Mouse (Mus musculus): ENCODE measurements around the gene Cstf1. TPM values are rescaled to one million over a fixed set of nuclear protein-coding genes. Genes with fewer than 3 reads are reported as not detected.
A peak's percentile ranks its signal among the peaks of the same experiment; 100 is the strongest.

The Cstf1 gene
- polyA plus RNA-seq, 2 experiments = 36.9 to 50.7 TPM

DNA sequence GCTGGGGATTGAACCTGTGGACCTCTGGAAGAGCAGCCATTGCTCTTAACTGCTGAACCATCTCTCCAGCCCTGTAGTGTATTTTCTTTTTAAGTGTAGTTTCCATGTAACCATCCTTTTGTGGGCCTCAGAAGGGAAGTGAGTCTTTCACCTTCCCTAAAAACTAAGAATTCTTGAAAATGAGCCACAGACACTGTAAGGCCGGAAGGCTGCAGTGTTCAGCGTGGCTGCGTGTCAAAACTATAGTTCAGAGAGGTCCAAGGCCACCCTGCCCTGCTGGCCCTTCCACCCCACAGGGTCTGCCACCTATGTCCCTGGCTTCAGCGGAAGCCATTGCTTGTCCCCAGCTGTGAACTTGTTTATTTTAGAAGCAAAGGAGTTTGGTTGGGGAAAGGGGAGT, 35.7 kb downstream of the Cstf1 start:
- no peak for TF ChIP-seq POLR2A (IDR thresholded peaks at IDR 0.05; ENCODE audit: borderline replicate concordance, extremely low read depth, insufficient read depth, insufficient read length)
- H3K9me3 ChIP-seq (ENCODE audit: control insufficient read depth, low read length) = no peaks in the 10 kb centered on the region

DNA sequence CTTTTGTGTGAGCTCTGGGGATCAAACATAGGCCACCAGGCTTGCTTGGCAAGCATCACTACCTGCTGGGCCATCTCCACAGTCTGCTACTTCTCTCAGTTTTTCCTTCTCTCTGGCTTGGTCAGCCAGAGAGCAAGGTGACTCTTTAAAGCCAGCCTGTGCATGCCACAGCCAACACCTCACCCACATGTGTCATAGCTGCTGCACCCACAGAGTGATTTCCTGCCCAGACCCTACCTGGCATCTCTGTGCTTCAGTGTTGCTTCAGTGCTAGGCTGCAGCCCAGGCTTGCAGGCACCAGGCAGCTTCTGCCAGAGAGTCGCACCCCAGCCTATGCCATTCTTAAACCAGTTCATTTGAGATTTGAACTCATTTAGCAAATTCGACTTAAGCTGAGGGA, 37.0 kb downstream of the Cstf1 start:
- 62% methylated on average over 2 of the region's 2 CpGs for WGBS
- H3K4me1 ChIP-seq (ENCODE audit: control insufficient read depth, insufficient read depth, low read length) = no peaks in the 10 kb centered on the region
- H3K27ac ChIP-seq (replicated peaks; ENCODE audit: low read depth, low read length) = no peak overlapping the region
- H3K9ac ChIP-seq (ENCODE audit: low read depth, low read length, severe bottlenecking) = no peak overlapping the region
- H3K4me3 ChIP-seq (replicated peaks; ENCODE audit: low read length) = no peak overlapping the region
- DNase-seq (ENCODE audit: low spot score) (no peak), ATAC-seq (ENCODE audit: low FRiP score, low read depth) (no peak)
- no peaks in the 10 kb centered on the region for H3K27me3 ChIP-seq (ENCODE audit: control insufficient read depth, insufficient read depth, low read length)
- no peaks in the 10 kb centered on the region for H3K9me3 ChIP-seq (ENCODE audit: control insufficient read depth, low read length)
- no peak for TF ChIP-seq POLR2A (IDR thresholded peaks at IDR 0.05; ENCODE audit: borderline replicate concordance, extremely low read depth, insufficient read depth, insufficient read length)
- no peaks in the 10 kb centered on the region for H3K36me3 ChIP-seq (ENCODE audit: control insufficient read depth, insufficient read depth, low read length)
- no peak overlapping the region for H3K4me2 ChIP-seq (replicated peaks; ENCODE audit: low read depth, low read length, severe bottlenecking)

More for the DNA sequence above, 35.7 kb downstream of the Cstf1 start:
- ATAC-seq (ENCODE audit: low FRiP score, low read depth) (no peak), DNase-seq (ENCODE audit: low spot score) (no peak)
- Histone ChIP-seq H3K9ac (ENCODE audit: low read depth, low read length, severe bottlenecking) (0 out of 2 replicates have a peak overlapping the region, but pooled peaks have one; percentile 7), H3K36me3 (ENCODE audit: control insufficient read depth, insufficient read depth, low read length) (no peaks in the 10 kb centered on the region), H3K27ac (replicated peaks; ENCODE audit: low read depth, low read length) (no peak overlapping the region), H3K27me3 (ENCODE audit: control insufficient read depth, insufficient read depth, low read length) (no peaks in the 10 kb centered on the region), H3K4me1 (ENCODE audit: control insufficient read depth, insufficient read depth, low read length) (no peaks in the 10 kb centered on the region), H3K4me3 (replicated peaks; ENCODE audit: low read length) (no peak overlapping the region), H3K4me2 (replicated peaks; ENCODE audit: low read depth, low read length, severe bottlenecking) (no peak overlapping the region)
- WGBS = 74% methylated on average over 4 of the region's 4 CpGs

DNA sequence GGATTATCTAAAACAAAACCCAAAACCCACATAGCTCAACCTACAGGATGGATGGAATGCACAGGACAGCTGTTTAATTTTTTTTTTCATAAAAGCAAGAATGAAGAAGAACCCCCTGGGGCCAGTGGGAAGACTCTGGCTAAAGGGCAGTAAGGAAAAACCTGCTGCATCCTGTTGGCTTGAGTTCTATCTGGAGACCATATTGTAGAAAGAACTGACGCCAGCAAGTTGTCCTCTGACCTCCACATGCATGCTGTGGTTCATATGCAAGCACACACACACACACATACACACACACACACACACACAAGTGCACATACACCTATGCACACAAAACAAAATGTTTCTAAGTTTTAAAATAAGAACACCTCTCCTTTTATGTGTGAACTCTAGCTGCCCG, 40.2 kb downstream of the Cstf1 start:
- WGBS = 63% methylated on average over 2 of the region's 2 CpGs
- no peak for TF ChIP-seq POLR2A (IDR thresholded peaks at IDR 0.05; ENCODE audit: borderline replicate concordance, extremely low read depth, insufficient read depth, insufficient read length)

GRCm38 (mm10) chr2:172411091-172411490, 40.6 kb downstream of the Cstf1 start:
- H3K4me1 ChIP-seq (ENCODE audit: control insufficient read depth, insufficient read depth, low read length) = no peaks in the 10 kb centered on the region
- no peak overlapping the region for H3K27ac ChIP-seq (replicated peaks; ENCODE audit: low read depth, low read length)
- ATAC-seq (ENCODE audit: low FRiP score, low read depth) = peak; percentile 50; the same call in 1 of the 2 replicates
- DNase-seq (ENCODE audit: low spot score) = no peak
- H3K9me3 ChIP-seq (ENCODE audit: control insufficient read depth, low read length) = no peaks in the 10 kb centered on the region
- no peaks in the 10 kb centered on the region for H3K27me3 ChIP-seq (ENCODE audit: control insufficient read depth, insufficient read depth, low read length)
- H3K9ac ChIP-seq (ENCODE audit: low read depth, low read length, severe bottlenecking) = no peak overlapping the region
- no peaks in the 10 kb centered on the region for H3K36me3 ChIP-seq (ENCODE audit: control insufficient read depth, insufficient read depth, low read length)
- no peak overlapping the region for H3K4me3 ChIP-seq (replicated peaks; ENCODE audit: low read length)
- no peak for TF ChIP-seq POLR2A (IDR thresholded peaks at IDR 0.05; ENCODE audit: borderline replicate concordance, extremely low read depth, insufficient read depth, insufficient read length)
- H3K4me2 ChIP-seq (replicated peaks; ENCODE audit: low read depth, low read length, severe bottlenecking) = no peak overlapping the region
- WGBS = 55% methylated on average over 11 of the region's 11 CpGs

More for the DNA sequence above, 40.2 kb downstream of the Cstf1 start:
- Histone ChIP-seq H3K4me2 (replicated peaks; ENCODE audit: low read depth, low read length, severe bottlenecking) (no peak overlapping the region), H3K9me3 (ENCODE audit: control insufficient read depth, low read length) (no peaks in the 10 kb centered on the region), H3K27me3 (ENCODE audit: control insufficient read depth, insufficient read depth, low read length) (no peaks in the 10 kb centered on the region), H3K4me1 (ENCODE audit: control insufficient read depth, insufficient read depth, low read length) (no peaks in the 10 kb centered on the region), H3K9ac (ENCODE audit: low read depth, low read length, severe bottlenecking) (no peak overlapping the region), H3K4me3 (replicated peaks; ENCODE audit: low read length) (no peak overlapping the region), H3K36me3 (ENCODE audit: control insufficient read depth, insufficient read depth, low read length) (no peaks in the 10 kb centered on the region), H3K27ac (replicated peaks; ENCODE audit: low read depth, low read length) (no peak overlapping the region)
- DNase-seq (ENCODE audit: low spot score) (no peak), ATAC-seq (ENCODE audit: low FRiP score, low read depth) (no peak)

DNA sequence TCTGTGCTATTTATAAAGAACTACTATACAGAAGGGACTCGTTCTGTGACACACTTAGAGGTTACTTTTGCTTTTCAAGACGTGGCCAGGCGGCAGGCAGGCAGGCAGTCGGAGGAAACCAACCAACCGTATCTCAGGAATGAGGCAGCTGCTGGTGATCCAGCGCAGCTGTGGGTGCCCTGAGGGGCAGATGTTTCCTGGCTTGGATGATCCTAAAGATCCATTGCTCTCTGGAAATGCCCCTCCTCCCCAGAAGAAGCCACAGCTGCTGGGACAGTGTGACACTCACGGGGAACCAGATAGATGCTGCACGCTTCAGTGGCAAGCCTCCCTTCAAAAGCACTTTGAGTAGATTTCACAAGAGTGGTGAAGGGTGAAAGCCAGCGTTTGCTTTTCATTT, 42.0 kb downstream of the Cstf1 start:
- TF ChIP-seq POLR2A (IDR thresholded peaks at IDR 0.05; ENCODE audit: borderline replicate concordance, extremely low read depth, insufficient read depth, insufficient read length) = no peak
- 10% methylated on average over 9 of the region's 9 CpGs for whole genome bisulfite sequencing
- H3K27me3 ChIP-seq (ENCODE audit: control insufficient read depth, insufficient read depth, low read length) = no peaks in the 10 kb centered on the region
- ATAC-seq (ENCODE audit: low FRiP score, low read depth) (peak; percentile 76), DNase-seq (ENCODE audit: low spot score) (peak; percentile 76)
- no peak overlapping the region for H3K4me3 ChIP-seq (replicated peaks; ENCODE audit: low read length)
- no peak overlapping the region for H3K9ac ChIP-seq (ENCODE audit: low read depth, low read length, severe bottlenecking)
- no peak overlapping the region for H3K4me2 ChIP-seq (replicated peaks; ENCODE audit: low read depth, low read length, severe bottlenecking)
- H3K36me3 ChIP-seq (ENCODE audit: control insufficient read depth, insufficient read depth, low read length) = no peaks in the 10 kb centered on the region
- no peaks in the 10 kb centered on the region for H3K4me1 ChIP-seq (ENCODE audit: control insufficient read depth, insufficient read depth, low read length)
- H3K27ac ChIP-seq (replicated peaks; ENCODE audit: low read depth, low read length) = no peak overlapping the region
- no peaks in the 10 kb centered on the region for H3K9me3 ChIP-seq (ENCODE audit: control insufficient read depth, low read length)

GRCm38 (mm10) chr2:172413273-172413672, 42.8 kb downstream of the Cstf1 start:
- DNase-seq (ENCODE audit: low spot score) (no peak), ATAC-seq (ENCODE audit: low FRiP score, low read depth) (peak; percentile 66; the same call in 1 of the 2 replicates)
- no peaks in the 10 kb centered on the region for H3K27me3 ChIP-seq (ENCODE audit: control insufficient read depth, insufficient read depth, low read length)
- H3K4me3 ChIP-seq (replicated peaks; ENCODE audit: low read length) = no peak overlapping the region
- H3K4me2 ChIP-seq (replicated peaks; ENCODE audit: low read depth, low read length, severe bottlenecking) = no peak overlapping the region
- no peak overlapping the region for H3K9ac ChIP-seq (ENCODE audit: low read depth, low read length, severe bottlenecking)
- H3K9me3 ChIP-seq (ENCODE audit: control insufficient read depth, low read length) = no peaks in the 10 kb centered on the region
- TF ChIP-seq POLR2A (IDR thresholded peaks at IDR 0.05; ENCODE audit: borderline replicate concordance, extremely low read depth, insufficient read depth, insufficient read length) = no peak
- H3K36me3 ChIP-seq (ENCODE audit: control insufficient read depth, insufficient read depth, low read length) = no peaks in the 10 kb centered on the region
- WGBS = 43% methylated on average over 4 of the region's 4 CpGs
- H3K4me1 ChIP-seq (ENCODE audit: control insufficient read depth, insufficient read depth, low read length) = no peaks in the 10 kb centered on the region
- H3K27ac ChIP-seq (replicated peaks; ENCODE audit: low read depth, low read length) = no peak overlapping the region; the same call in 1 of the 2 replicates

Data from limb, embryonic 14.5 days (tissue).